Mouse (Mus musculus) liver, embryonic 16.5 days (tissue): Measurements from ENCODE around the gene Gm20605. TPM values are rescaled to one million over a fixed set of nuclear protein-coding genes. Genes with fewer than 3 reads are reported as not detected.
"Not testable (repeated sequence)": the region's sequence is repeated elsewhere in the genome, so short reads cannot be mapped to it uniquely, and the experiment has no call there.

Experiments used
- ATAC-seq: fragments of 200-750 bp; cut with Nextera tagmentation; 2 replicates; pipeline ENCODE4 v1.8.0; 2017; ENCODE audit warnings: low read depth, mild to moderate bottlenecking, moderate number of reproducible peaks, moderate library complexity
- H3K27ac ChIP-seq: fragments of 300-500 bp; sonication (generic); 2 replicates; pipeline ENCODE4 v1.5.1; 2014; ENCODE audit warnings: mild to moderate bottlenecking, low read length
- H3K27me3 ChIP-seq: fragments of 300-500 bp; sonication (generic); 2 replicates; pipeline ENCODE4 v1.6.1; 2014; ENCODE audit warnings: low read depth, low read length, mixed read lengths; ENCODE audit not compliant: control insufficient read depth, insufficient read depth
- H3K36me3 ChIP-seq: fragments of 300-500 bp; sonication (generic); 2 replicates; pipeline ENCODE4 v1.6.1; 2014; ENCODE audit warnings: mild to moderate bottlenecking; ENCODE audit not compliant: control insufficient read depth, insufficient read depth
- H3K4me1 ChIP-seq: fragments of 300-500 bp; sonication (generic); 2 replicates; pipeline ENCODE4 v1.6.1; 2014; ENCODE audit warnings: low read depth, low read length, mixed read lengths; ENCODE audit not compliant: control insufficient read depth
- H3K4me2 ChIP-seq: fragments of 300-500 bp; sonication (generic); 2 replicates; pipeline ENCODE4 v1.6.1; 2014; ENCODE audit warnings: low read depth, low read length, mixed read lengths
- H3K4me3 ChIP-seq: fragments of 300-500 bp; sonication (generic); 2 replicates; pipeline ENCODE4 v1.5.1; 2014; ENCODE audit warnings: low read depth, mild to moderate bottlenecking, low read length
- H3K9ac ChIP-seq: fragments of 300-500 bp; sonication (generic); 2 replicates; pipeline ENCODE4 v1.6.1; 2014; ENCODE audit warnings: low read depth, low read length
- H3K9me3 ChIP-seq: fragments of 300-500 bp; sonication (generic); replicated peaks from 2 replicates; pipeline ENCODE4 v1.6.1; 2016; ENCODE audit warnings: low read length; ENCODE audit not compliant: control insufficient read depth
- WGBS: fragments of 180-500 bp; shearing (Covaris S2); extraction: QIAGEN DNeasy Blood & Tissue Kit; methylation state at CpG from one replicate; pipeline ENCODE4 v1.1.7; 2014; ENCODE audit not compliant: insufficient replicate concordance; 5-methylcytosine and 5-hydroxymethylcytosine counted together
- polyA plus RNA-seq: library from polyadenylated mRNA; unstranded; fragments of >200 nt; fragmentation: Nextera tagmentation; extraction: Ambion mirVana; gene quantifications from 2 replicates; pipeline ENCODE4 v1.2.1, GENCODE M21; 2015

Gm20605 gene
- polyA plus RNA-seq, 1 experiment from 2014 or later, result 6.1 TPM

GRCm38 (mm10) chr5:137609292-137609691 lies 19.7 kb upstream of the Gm20605 start:
- H3K27me3 ChIP-seq, result no peaks in the 10 kb centered on the region
- ATAC-seq, result no peak
- no peak overlapping the region for H3K4me3 ChIP-seq
- no peaks in the 10 kb centered on the region for H3K36me3 ChIP-seq
- WGBS, result 61% methylated on average over 3 of the region's 3 CpGs
- no peak overlapping the region for H3K9ac ChIP-seq
- no peak overlapping the region for H3K4me2 ChIP-seq
- no peak overlapping the region for H3K27ac ChIP-seq
- no peaks in the 10 kb centered on the region for H3K9me3 ChIP-seq
- peaks cover 27% of the 10 kb centered on the region for H3K4me1 ChIP-seq

- H3K4me1 ChIP-seq, result peaks cover 25% of the 10 kb centered on the region
- no peaks in the 10 kb centered on the region for H3K27me3 ChIP-seq
- H3K4me3 ChIP-seq, result no peak overlapping the region
- no peak for ATAC-seq
- no peak overlapping the region for H3K27ac ChIP-seq
- H3K36me3 ChIP-seq, result no peaks in the 10 kb centered on the region
- no peak overlapping the region for H3K9ac ChIP-seq
- H3K9me3 ChIP-seq, result no peaks in the 10 kb centered on the region
- no peak overlapping the region for H3K4me2 ChIP-seq
- WGBS, result 72% methylated on average over 4 of the region's 4 CpGs
Observed at GRCm38 (mm10) chr5:137610056-137610455, 18.9 kb upstream of the Gm20605 start.

GRCm38 (mm10) chr5:137610548-137611244 lies 18.3 kb upstream of the Gm20605 start:
- H3K9ac ChIP-seq, result peak overlapping the region; percentile 15; the same call in 1 of the 2 replicates
- H3K4me3 ChIP-seq, result no peak overlapping the region
- H3K27ac ChIP-seq, result peak overlapping the region; percentile 61
- H3K9me3 ChIP-seq, result no peaks in the 10 kb centered on the region
- no peak; the same call in 1 of the 2 replicates for ATAC-seq
- no peaks in the 10 kb centered on the region for H3K36me3 ChIP-seq
- peaks cover 19% of the 10 kb centered on the region for H3K4me1 ChIP-seq
- WGBS, result 42% methylated on average over 12 of the region's 12 CpGs
- no peaks in the 10 kb centered on the region for H3K27me3 ChIP-seq
- peak overlapping the region; percentile 11; the same call in 1 of the 2 replicates for H3K4me2 ChIP-seq

GRCm38 (mm10) chr5:137611245-137611602 lies 17.8 kb upstream of the Gm20605 start:
- Histone ChIP-seq H3K27ac (peak overlapping the region; percentile 61), H3K9me3 (no peaks in the 10 kb centered on the region), H3K27me3 (no peaks in the 10 kb centered on the region), H3K4me3 (no peak overlapping the region), H3K36me3 (no peaks in the 10 kb centered on the region), H3K4me1 (peaks cover 15% of the 10 kb centered on the region), H3K9ac (peak overlapping the region; percentile 15; the same call in 1 of the 2 replicates), H3K4me2 (peak overlapping the region; percentile 11; the same call in 1 of the 2 replicates)
- no peak for ATAC-seq
- 19% methylated on average over 6 of the region's 6 CpGs for WGBS

- Histone ChIP-seq H3K27ac (no peak overlapping the region), H3K36me3 (no peaks in the 10 kb centered on the region)
- no peak for ATAC-seq
Observed at GRCm38 (mm10) chr5:137613076-137613475, 15.9 kb upstream of the Gm20605 start.

GRCm38 (mm10) chr5:137613550-137613949 lies 15.4 kb upstream of the Gm20605 start, which contains the start of gene Pcolce:
Gene Pcolce (minus strand): TSS chr5:137613784.
- WGBS, result 47% methylated on average over 11 of the region's 11 CpGs
- H3K9ac ChIP-seq, result no peak within 1 kb of the TSS
- ATAC-seq, result no peak

More at GRCm38 (mm10) chr5:137613076-137613475, 15.9 kb upstream of the Gm20605 start:
- H3K9ac ChIP-seq, result no peak overlapping the region
- no peak overlapping the region for H3K4me2 ChIP-seq
- 71% methylated on average over 5 of the region's 5 CpGs for WGBS
- peaks cover 15% of the 10 kb centered on the region for H3K4me1 ChIP-seq
- no peaks in the 10 kb centered on the region for H3K9me3 ChIP-seq
- H3K4me3 ChIP-seq, result no peak overlapping the region
- no peaks in the 10 kb centered on the region for H3K27me3 ChIP-seq

GRCm38 (mm10) chr5:137614921-137615320 lies 14.1 kb upstream of the Gm20605 start:
- not testable (repeated sequence) for H3K4me2 ChIP-seq, H3K9ac ChIP-seq, ATAC-seq, H3K27ac ChIP-seq, H3K36me3 ChIP-seq, H3K27me3 ChIP-seq, H3K4me3 ChIP-seq, H3K9me3 ChIP-seq
- 81% methylated on average over 2 of the region's 2 CpGs for WGBS
- H3K4me1 ChIP-seq, result peaks cover 13% of the 10 kb centered on the region

More at GRCm38 (mm10) chr5:137613550-137613949, 15.4 kb upstream of the Gm20605 start, which contains the start of gene Pcolce:
- no peak within 1 kb of the TSS for H3K27ac ChIP-seq
- no peaks in the 10 kb centered on the region for H3K27me3 ChIP-seq
- H3K36me3 ChIP-seq, result no peaks in the 10 kb centered on the region
- no peak within 1 kb of the TSS for H3K4me3 ChIP-seq
- H3K4me2 ChIP-seq, result no peak within 1 kb of the TSS
- H3K9me3 ChIP-seq, result no peaks in the 10 kb centered on the region
- peaks cover 15% of the 10 kb centered on the region for H3K4me1 ChIP-seq

- Histone ChIP-seq H3K27ac (no peak overlapping the region), H3K4me2 (no peak overlapping the region), H3K9ac (no peak overlapping the region), H3K9me3 (no peaks in the 10 kb centered on the region), H3K27me3 (no peaks in the 10 kb centered on the region), H3K4me1 (peaks cover 10% of the 10 kb centered on the region), H3K36me3 (no peaks in the 10 kb centered on the region), H3K4me3 (no peak overlapping the region)
- 71% methylated on average over 7 of the region's 7 CpGs for WGBS
- no peak for ATAC-seq
Observed at GRCm38 (mm10) chr5:137615347-137615746, 13.6 kb upstream of the Gm20605 start.

GRCm38 (mm10) chr5:137623937-137624530 lies 4.9 kb upstream of the Gm20605 start:
- WGBS, result 37% methylated on average over 11 of the region's 11 CpGs
- no peak for ATAC-seq
- H3K9ac ChIP-seq, result no peak overlapping the region
- H3K36me3 ChIP-seq, result no peaks in the 10 kb centered on the region
- H3K27ac ChIP-seq, result no peak overlapping the region
- H3K4me3 ChIP-seq, result no peak overlapping the region
- H3K9me3 ChIP-seq, result no peaks in the 10 kb centered on the region
- no peak overlapping the region for H3K4me2 ChIP-seq
- peaks cover 7% of the 10 kb centered on the region for H3K4me1 ChIP-seq
- no peaks in the 10 kb centered on the region for H3K27me3 ChIP-seq
